Mouse (Mus musculus) naive thymus-derived CD4-positive, alpha-beta T cell, adult 2 months (primary cell): Measurements from ENCODE around the gene Arv1.
A peak's percentile ranks its signal among the peaks of the same experiment; 100 is the strongest.

Experiments
- DNase-seq: peaks from one replicate; pipeline ENCODE4 v3.0.0-alpha.2; 2011; ENCODE audit warnings: low read depth

Arv1 gene

DNA sequence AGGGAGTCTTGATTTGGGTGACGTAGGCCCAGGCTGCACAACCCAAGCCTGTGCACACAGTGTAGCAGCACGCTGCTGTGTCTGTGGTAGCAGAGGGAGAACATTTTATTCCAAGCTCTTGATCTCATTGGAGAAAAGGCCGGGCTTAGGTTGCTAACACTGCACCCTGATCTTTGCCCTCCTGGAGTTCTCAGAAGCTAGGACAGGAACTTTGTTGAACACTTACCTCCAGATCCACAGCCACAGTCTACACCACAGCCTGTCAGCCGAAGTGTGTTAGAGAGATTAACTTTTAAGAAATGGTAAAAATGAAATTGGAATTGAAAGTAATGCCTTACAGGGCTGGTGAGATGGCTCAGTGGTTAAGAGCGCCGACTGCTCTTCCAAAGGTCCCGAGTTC, 2.4 kb downstream of the Arv1 start:
- no peak for DNase-seq

DNA sequence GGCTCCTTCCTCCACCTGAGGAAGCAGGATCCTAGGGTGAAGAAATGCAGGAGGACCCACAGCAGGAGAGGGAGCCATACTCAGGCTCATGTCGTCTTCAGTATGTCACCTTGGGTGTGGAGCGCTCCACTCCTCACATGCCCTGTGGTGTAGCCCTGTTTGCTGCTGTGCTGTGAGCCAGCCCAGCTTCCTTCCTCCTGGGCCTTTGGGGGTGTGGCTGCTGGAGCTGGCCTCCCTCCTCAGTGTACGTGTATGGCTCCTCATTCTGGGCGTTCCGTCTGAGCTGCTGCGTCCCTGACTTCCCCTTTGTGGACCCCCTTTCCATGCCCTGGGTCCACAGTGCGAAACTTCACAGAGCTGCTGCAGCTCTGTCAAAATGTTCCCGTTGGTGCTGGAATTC, 10.9 kb downstream of the Arv1 start:
- no peak for DNase-seq

DNA sequence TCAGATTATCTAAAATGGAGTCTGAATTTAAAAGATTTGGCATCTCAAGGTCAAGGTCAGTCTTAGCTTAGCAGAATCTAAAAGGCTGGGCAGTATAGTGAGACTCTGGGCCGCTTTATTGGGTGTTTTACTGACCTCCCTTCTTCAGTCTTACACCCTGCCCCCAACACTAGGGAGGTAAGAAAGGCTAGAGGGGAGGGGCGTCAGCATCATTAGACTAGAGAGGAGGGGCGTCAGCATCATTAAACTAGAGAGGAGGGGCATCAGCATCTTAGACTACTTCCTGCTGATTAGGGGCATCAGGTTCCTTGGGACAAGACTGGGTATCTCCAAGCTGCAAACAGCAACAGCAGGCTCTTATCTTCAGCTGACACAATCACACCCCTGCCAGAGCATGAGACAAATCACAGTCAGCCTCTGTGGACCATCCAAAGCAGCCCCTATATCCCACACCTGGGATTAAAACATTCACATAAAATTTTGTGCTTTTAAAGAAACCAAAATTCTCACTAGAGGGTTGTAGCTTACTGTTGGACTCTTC, 13.5 kb downstream of the Arv1 start:
- DNase-seq: no peak

DNA sequence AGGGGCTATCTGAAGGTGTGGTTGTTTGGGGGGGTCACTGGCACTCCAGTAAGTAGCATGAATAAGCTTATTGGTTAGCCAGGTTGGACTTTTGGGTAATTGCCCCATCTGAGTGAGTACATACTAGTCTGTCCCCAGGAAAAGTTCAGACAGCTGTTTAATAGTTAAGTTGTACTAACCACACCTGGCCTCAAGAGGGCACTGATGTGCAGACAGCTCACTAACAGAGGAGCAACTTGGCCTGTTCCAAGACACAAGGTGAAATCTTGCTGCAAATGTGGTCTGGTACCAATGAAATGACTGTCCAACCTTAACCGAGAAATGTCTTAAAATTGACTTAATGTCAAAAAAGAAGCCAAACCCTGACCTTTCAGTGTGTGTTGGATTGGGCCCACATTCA, 17.3 kb downstream of the Arv1 start:
- peak; percentile 72 for DNase-seq

DNA sequence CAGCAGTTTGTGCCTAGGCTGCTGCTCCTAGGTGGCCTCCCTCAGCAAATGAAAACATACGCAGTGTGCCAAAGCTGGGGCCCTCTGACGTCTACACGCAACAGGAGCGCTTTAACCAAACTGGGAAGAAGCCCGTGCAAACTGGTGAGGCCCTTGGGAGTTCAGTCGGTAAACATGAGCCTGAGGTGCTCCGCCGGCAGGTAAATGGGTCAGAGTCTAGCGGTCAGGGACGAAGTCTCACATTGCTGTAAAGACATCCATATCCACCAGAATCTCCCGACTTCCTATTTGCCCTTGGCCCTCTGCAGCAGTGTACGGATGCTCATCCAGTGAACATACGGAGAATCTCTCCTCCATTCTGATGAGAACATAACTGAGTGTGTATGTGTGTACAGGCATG, 24.7 kb downstream of the Arv1 start:
- no peak for DNase-seq

DNA sequence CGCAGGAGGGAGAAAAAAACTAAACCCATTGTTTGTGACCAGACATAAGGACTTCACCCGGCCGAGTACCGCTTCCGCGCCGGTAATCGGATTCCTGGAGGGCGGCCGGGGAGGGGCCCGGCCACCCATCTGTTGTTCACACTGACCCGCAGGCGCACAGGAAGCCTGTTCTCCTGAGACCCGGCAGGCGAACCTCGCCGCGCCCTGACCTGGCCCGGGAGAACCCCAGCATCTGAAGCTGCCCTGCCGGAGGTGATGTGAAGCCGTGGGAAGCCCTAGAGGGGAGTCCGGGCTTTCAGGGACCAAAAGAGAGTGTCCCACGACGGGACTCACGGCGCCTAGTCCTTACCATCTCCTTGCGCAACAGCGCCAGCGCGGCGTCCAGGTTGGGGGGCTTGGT, 29.3 kb downstream of the Arv1 start:
- no peak for DNase-seq

DNA sequence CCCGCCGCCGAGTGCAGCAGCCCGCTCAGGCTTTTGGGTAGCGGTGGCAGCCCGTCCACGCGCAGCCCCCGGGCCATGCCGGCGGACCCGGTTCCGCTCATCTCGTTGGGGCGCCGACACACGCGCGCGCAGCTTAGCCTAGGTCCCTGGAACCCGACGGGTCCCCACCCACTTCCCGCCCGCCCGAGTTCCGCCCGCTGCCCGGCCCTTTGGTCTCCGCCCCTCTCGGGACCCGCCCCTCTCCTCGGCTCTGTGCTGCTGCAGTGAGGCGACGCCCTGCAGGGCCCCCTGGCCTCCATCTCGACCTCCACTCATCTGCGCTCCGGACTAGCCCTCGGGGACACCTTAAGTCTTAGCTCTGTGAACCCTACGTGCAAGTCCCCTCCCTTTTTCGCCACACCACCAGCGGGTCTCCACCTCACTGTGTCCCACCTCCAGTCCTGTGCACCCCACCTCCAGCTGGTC, 29.8 kb downstream of the Arv1 start, which contains the start of gene Fam89a:
Gene Fam89a, minus strand, starts transcription at position 124 of the 465 bp plus-strand sequence.
- DNase-seq: peak; percentile 72

DNA sequence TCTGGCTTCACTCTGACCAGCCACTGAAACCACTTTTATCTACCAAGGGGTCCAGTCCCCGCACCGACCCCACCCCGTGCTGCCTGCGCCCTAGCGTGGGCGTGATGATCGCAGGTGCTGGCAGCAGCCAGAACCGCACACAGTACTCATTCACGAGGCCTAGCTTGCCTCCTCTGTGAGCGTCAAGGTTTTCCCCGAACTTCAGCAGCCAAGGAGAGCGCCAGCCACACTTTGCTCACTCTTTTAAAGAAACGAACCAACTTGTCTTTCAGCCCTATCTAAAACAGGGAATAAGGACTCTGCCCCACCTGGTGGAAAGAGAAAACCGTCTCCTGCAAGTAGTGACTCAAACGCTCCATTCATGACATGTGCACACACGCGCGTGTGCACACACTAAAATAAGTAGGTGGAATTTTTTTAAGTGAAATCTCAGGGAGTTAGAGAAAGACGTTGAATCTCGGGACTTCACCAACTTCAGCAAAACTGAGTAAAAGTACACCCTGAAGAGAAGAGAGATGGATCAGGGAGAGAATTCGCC, 30.5 kb downstream of the Arv1 start:
- DNase-seq: no peak

DNA sequence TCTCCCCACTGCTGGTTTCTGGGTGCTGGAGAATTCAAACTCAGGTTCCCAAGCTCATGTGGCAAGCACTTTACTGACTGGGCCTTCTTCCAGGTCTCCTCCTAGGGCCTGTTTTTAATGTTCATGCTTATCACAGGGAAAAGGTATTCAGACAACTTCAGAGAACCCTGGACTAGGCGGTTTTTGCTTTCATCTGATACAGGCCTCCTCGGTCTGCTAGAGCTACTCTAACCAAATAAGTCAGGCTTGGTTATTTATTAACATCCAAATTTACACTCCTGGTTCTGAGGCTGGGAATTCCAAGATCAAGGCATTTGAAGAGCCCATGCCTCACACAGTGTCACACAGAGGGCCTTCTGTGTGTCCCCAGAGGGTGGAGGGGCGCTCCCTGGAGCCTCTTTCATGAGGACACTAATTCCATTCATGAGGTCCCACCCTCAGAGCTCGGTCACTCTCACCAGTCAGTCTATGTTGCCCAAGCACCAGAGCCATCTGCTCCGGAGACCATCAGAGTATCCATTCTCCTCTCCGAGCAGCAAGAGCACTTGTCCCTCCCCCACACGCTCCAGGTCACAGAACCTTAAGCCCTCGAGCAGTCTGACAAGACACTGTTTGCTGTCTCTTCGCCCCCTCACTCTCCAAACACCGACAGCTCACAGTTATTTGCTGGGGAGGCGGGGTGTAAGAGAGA, 32.3 kb downstream of the Arv1 start:
- DNase-seq: no peak

DNA sequence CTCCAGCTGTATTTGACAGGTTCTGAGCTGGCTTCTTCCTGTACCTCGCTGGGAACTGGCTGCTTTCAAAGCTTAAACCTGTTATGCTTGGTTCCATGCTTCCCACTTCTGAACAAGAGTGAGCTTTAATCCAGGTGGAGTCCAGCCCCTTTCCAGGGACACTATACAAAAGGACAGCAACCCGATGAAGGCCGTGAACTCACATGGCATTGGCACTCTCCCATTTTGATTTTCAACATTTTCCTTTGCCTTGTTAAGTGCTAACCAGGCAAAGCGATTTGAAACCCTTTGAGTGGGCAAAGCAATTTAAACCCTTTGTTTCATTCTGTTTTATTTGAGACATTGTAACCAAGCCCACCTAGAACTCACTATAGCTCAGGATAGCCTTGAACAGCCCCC, 32.9 kb downstream of the Arv1 start:
- no peak for DNase-seq

DNA sequence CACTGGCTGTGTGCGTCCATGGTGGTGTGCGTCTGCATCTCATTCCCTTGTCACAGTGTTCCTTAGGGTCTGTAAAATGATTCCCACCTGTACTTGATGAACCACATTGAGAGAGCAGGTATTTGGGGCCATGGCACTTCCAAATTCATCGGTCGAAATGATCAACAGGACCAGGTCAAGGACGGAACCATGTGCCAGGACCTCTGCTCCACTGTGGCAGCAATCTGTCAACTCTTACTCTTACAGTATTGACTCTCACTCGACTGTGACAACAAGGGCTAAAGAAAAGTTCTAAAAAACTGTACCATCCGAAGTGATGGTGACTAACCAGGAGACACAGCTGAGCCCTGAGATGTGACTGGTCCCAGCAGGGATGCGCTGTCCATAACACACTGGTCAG, 33.5 kb downstream of the Arv1 start:
- no peak for DNase-seq

DNA sequence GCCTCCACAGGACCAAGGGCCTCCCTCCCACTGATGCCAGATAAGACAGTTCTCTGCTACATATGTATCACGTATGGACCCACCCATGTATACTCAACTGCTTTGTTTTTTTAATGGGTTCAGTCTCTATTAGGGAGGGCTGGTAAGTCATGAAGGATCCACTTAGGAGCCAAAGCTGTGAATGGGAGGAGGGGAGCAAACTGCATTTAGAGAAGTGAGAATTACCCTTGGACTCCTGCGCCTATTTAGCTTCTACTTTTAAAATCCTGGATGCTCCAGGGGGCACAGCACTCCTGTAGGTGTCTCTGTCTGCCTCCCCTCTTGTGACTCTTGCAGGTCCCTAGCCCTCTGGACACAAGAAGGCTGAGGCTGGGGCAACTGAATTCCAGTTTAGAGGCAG, 34.2 kb downstream of the Arv1 start:
- no peak for DNase-seq

DNA sequence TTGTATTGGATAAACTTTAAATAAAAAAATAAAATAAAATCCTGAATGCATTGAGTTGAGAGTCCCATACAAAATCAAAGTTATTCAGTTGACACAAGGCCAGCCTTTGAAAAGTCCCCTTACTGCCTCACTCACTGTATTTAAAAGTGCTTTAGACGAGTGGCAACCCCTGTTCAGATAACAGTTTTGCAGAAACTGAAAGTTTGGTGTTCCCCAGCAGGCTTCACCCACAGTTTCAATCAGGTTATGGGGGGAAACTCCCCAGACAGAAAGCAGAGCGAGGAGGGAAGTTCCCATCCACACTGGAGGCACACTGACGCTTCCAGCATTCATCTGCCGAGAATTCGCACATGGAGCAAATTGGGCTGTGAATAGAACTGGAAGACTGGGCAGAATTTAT, 34.7 kb downstream of the Arv1 start:
- no peak for DNase-seq

DNA sequence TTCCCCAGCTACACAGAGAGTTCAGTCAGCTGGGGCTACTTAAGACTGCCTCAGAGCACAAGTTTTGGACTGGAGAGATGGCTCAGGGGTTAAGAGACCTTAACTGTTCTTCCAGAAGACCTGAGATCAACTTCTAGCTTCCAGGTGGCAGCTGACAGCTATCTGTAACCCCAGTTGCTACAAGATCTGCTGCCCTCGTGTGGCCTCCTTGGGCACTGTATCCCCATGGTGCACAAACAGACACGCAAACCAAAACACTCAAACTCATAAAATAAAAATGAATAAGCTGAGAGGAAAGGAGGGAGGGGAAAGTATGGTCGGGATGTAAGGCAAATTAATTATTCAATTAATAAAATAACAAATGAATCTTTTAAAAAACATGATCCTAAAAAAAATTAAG, 36.6 kb downstream of the Arv1 start:
- DNase-seq: peak; percentile 51

DNA sequence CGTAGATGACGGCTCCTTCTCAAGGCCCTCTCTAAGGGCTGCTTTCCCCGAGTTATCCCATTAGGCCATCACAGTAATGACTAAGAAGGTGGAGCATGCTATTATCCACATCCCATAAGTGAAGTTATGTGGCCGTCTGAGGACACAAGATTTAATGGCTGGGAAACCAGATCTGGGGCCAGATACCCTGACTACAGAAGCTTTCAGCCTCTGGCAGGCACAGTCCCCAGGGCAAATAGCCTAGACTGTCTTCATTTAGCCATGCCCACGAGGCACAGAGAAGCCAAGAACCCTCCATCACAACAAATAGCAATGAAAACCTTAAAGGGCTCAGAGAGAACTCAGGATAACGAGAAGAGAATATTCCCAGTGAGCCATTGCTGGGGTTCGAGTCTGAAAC, 41.1 kb downstream of the Arv1 start:
- no peak for DNase-seq

DNA sequence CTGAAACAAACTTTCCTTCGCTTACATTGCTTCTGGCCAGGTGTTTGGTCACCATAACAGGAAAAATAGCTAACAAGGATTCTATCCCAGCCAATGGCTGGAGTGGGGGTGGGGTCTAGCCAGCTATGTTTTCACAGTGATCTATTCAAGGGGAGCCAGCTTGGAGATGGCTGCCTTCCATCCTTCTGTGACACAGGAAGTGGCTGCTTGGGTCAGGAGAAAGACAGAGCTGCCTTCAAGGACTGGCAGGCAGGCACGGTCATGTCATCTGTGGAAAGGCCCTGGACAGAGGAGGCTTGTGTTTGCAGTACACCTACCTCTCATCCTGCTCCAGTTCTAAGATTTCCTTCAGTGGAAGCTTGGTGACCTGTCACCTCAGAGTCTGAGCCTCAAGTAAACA, 50.5 kb downstream of the Arv1 start:
- DNase-seq: no peak

DNA sequence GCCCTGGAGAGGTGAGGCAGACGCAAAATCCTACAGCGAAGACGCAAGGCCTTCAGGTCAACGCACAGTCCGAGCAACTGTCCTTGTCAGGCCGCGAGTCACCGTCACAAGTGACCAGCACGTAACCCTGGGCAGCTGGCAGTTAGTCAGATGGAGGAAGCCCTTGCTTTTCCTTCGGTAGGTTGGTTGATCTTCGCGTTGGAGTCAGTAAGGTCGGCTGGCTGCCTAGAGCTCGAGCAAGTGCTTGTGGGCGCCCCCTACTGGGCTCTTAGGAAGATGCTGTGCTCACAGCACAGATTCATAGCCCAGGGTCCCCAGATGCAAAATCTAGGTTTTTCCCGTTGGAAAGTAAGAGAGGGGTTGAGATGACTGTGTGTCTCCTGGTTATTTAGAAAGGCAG, 53.8 kb downstream of the Arv1 start:
- peak; percentile 77 for DNase-seq

DNA sequence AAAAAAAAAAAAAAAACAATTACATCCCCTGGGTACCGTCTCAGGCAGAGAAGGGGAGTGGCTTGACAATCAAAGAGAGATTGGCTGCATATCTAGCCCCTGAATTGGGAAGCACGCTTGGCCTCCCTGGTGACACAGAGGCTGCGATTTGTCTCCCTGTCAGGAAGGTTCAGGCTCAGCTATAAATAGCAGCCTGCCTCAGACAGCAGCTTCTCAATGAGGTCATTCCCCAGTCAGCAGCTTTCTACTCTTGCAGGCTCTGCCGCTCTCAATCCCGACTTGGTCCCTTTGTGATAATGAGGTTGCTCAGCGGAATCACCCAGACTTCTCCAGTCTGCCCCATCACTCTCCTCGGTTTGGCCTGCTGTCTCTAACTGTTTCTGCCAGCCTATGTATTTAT, 58.3 kb downstream of the Arv1 start:
- no peak for DNase-seq

DNA sequence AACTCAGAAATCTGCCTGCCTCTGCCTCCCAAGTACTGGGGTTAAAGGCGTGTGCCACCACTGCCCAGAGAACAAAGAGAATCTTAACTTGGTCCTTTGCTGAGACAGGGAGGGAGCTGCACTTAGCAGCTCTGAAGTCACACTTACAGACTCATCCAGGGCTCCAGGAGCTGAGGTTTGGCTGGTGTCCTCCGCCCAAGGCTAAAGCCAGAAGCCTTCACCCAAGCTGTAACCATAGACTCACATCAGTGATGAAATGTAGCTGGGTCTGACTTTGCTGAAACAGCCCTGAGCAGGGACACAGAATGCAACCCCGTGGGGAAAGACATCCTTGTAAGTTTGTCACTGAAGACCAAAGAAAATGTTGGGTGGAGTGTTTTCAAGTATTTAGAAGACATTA, 60.5 kb downstream of the Arv1 start:
- no peak for DNase-seq

DNA sequence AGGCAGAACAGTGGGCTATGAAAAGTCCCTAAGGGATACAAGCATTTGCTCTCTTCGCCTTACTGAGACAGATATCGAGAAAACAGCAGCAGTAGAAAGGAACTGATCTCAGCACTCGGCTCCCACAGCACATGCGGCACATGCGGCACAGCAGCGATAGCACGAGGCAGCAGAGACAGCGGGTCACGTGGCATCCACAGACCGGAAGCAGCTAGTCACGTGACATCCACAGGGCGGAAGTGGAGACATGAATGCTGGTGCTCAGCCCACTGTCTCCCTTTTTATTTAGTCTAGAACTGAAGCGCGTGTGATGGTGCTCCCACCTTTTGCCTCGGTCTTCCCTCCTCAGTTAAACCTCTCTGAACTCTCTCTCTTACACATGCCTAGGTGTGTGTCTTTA, 61.3 kb downstream of the Arv1 start:
- no peak for DNase-seq
